Mouse (Mus musculus): ENCODE measurements around the gene Tmem151b. TPM values are rescaled to one million over a fixed set of nuclear protein-coding genes. Genes with fewer than 3 reads are reported as not detected.

Tmem151b gene
- polyA plus RNA-seq, 1 experiment from 2014 or later, result 1.4 TPM

DNA sequence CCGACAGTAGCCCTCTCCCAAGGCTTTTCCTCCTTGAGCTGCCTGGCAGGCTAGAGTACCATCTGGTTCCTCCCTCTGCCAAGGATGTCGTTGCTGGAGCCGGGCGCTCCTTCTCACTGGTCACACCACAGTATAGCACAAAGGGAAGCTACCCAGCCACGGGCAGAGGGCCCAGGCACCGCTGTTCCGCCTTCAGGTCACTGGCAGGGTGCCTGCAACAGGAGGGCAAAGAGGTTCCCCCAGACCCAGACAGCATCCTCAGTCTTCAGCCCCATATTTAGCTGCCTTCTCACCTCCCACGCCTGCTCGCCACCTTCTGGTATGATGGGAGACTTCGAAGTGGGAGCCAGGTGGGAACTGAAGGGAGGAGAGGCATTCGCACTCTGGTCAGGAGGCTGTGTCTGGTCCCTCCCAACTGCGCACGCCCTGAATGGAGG is 19.1 kb downstream of the Tmem151b start:
- Histone ChIP-seq H3K4me3 (ENCODE audit: low read depth, low read length) (no peak overlapping the region), H3K27me3 (replicated peaks; ENCODE audit: control insufficient read depth, insufficient read depth, low read length) (peaks cover 48% of the 10 kb centered on the region), H3K27ac (ENCODE audit: low read depth, low read length) (no peak overlapping the region), H3K9me3 (ENCODE audit: control insufficient read depth, low read length) (no peaks in the 10 kb centered on the region), H3K9ac (ENCODE audit: low read depth, low read length) (no peak overlapping the region), H3K36me3 (ENCODE audit: control insufficient read depth, insufficient read depth, low read length) (no peaks in the 10 kb centered on the region), H3K4me2 (no peak overlapping the region), H3K4me1 (replicated peaks; ENCODE audit: control insufficient read depth, insufficient read depth, low read length) (no peaks in the 10 kb centered on the region)
- DNase-seq (ENCODE audit: low spot score) (no peak), ATAC-seq (replicated peaks; ENCODE audit: low FRiP score) (no peak)
- 39% methylated on average over 13 of the region's 13 CpGs for WGBS

DNA sequence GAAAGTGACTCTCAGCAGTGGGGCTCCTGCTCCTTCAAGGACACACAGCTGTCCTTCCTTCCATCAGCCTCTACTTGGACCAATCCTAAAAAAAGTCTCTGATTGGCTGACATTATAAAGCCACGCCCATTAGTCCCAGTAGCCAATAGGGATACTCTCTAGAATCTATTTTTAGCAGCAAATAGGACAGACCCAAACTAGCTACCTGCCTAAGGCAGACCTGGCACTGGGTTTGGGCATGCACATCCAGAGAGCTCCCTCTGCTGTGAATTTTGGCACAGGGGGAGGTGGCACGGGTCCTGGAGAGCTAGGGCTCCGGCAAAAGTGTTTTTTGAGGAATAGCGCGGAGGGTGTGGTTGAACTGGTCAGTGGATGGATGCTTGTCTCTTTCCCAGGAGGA is 22.9 kb downstream of the Tmem151b start:
- no peak overlapping the region for H3K27ac ChIP-seq (ENCODE audit: low read depth, low read length)
- no peaks in the 10 kb centered on the region for H3K36me3 ChIP-seq (ENCODE audit: control insufficient read depth, insufficient read depth, low read length)
- H3K4me1 ChIP-seq (replicated peaks; ENCODE audit: control insufficient read depth, insufficient read depth, low read length), result peaks cover 8% of the 10 kb centered on the region
- ATAC-seq (replicated peaks; ENCODE audit: low FRiP score), result no peak
- 27% methylated on average over 5 of the region's 5 CpGs for WGBS
- H3K9me3 ChIP-seq (ENCODE audit: control insufficient read depth, low read length), result no peaks in the 10 kb centered on the region
- peaks cover 31% of the 10 kb centered on the region for H3K27me3 ChIP-seq (replicated peaks; ENCODE audit: control insufficient read depth, insufficient read depth, low read length)
- no peak overlapping the region for H3K4me2 ChIP-seq
- no peak overlapping the region for H3K4me3 ChIP-seq (ENCODE audit: low read depth, low read length)
- H3K9ac ChIP-seq (ENCODE audit: low read depth, low read length), result no peak overlapping the region
- no peak for DNase-seq (ENCODE audit: low spot score)

DNA sequence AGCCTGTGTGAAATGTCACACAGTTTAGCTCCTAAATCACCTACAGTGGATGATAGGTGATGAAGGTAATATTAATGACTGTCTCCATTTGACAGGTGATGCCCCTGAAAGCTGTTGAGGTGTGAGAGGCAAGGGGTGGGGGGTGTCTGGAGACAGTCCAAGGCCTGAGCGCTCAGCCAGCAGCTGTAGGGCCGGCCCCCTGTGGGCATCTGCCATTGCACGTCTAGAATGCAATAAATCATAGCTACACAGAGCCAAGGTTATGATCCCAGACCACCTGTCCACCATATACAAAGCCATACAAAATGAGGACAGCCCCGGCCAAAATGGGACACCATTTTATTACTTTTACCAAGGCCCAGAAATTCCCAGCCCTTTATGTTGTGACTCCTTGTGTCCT is 24.5 kb downstream of the Tmem151b start:
- Histone ChIP-seq H3K27ac (ENCODE audit: low read depth, low read length) (no peak overlapping the region), H3K9me3 (ENCODE audit: control insufficient read depth, low read length) (no peaks in the 10 kb centered on the region), H3K36me3 (ENCODE audit: control insufficient read depth, insufficient read depth, low read length) (0 out of 2 replicates have a peak, but pooled peaks cover under 1% of the 10 kb centered on the region), H3K4me3 (ENCODE audit: low read depth, low read length) (no peak overlapping the region), H3K27me3 (replicated peaks; ENCODE audit: control insufficient read depth, insufficient read depth, low read length) (peaks cover 20% of the 10 kb centered on the region), H3K9ac (ENCODE audit: low read depth, low read length) (no peak overlapping the region), H3K4me1 (replicated peaks; ENCODE audit: control insufficient read depth, insufficient read depth, low read length) (peaks cover 8% of the 10 kb centered on the region), H3K4me2 (no peak overlapping the region)
- no peak for ATAC-seq (replicated peaks; ENCODE audit: low FRiP score)
- 80% methylated on average over 4 of the region's 4 CpGs for WGBS
- DNase-seq (ENCODE audit: low spot score), result no peak

DNA sequence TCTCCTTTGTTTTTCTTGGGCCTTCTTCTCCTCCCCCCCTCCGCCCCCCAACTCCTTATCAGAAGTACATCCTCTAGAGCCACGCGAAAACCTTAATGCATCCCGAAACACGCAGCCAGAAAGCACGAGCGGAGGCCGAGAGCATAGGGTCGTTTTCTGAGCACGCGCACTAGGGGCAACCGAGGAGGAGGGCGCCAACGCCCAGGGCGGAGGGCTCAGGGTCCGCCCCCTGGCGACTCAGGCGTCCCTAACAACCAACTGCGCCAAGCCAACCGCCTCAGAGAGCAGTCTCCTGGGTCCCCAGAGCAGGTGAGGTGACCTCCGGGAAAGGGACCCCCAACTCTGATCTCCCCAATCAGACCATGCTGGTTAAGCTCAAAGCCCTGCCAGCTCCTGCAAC is 26.2 kb downstream of the Tmem151b start, which contains the start of gene Tcte1:
Gene Tcte1 (plus strand): TSS at position 172 of the 400 bp plus-strand sequence.
- WGBS, result 2% methylated on average over 21 of the region's 21 CpGs
- no peak within 1 kb of the TSS for H3K9ac ChIP-seq (ENCODE audit: low read depth, low read length)
- DNase-seq (ENCODE audit: low spot score), result peak; percentile 64

DNA sequence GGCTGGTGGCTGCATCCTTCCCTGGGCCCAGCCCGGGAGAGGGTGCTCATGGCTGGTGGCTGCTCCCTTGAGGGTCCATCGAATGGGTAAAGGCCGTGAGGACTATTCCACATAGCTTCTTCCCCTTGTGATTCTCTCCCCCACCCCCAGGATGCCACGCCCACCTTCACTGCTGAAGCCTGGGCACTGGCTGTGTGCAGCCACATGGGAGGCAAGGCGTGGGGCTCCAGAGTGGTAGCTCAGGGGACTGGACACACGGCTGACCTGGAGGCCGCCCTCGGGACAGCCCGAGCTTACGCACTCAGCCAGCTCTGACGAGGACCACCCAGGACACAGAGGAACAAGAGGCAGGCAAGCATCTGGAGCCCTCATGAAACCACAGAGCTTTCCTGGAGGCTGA is 29.3 kb downstream of the Tmem151b start:
- DNase-seq (ENCODE audit: low spot score) (no peak), ATAC-seq (replicated peaks; ENCODE audit: low FRiP score) (no peak)
- Histone ChIP-seq H3K9me3 (ENCODE audit: control insufficient read depth, low read length) (no peaks in the 10 kb centered on the region), H3K9ac (ENCODE audit: low read depth, low read length) (no peak overlapping the region), H3K27me3 (replicated peaks; ENCODE audit: control insufficient read depth, insufficient read depth, low read length) (peaks cover 9% of the 10 kb centered on the region; the same call in 1 of the 2 replicates), H3K27ac (ENCODE audit: low read depth, low read length) (no peak overlapping the region), H3K4me1 (replicated peaks; ENCODE audit: control insufficient read depth, insufficient read depth, low read length) (peaks cover 18% of the 10 kb centered on the region), H3K4me3 (ENCODE audit: low read depth, low read length) (no peak overlapping the region), H3K4me2 (no peak overlapping the region), H3K36me3 (ENCODE audit: control insufficient read depth, insufficient read depth, low read length) (0 out of 2 replicates have a peak, but pooled peaks cover 6% of the 10 kb centered on the region)
- WGBS, result 77% methylated on average over 11 of the region's 11 CpGs

More for the DNA sequence above, 26.2 kb downstream of the Tmem151b start, which contains the start of gene Tcte1:
- ATAC-seq (replicated peaks; ENCODE audit: low FRiP score), result peak; percentile 58; the same call in 1 of the 2 replicates
- Histone ChIP-seq H3K27me3 (replicated peaks; ENCODE audit: control insufficient read depth, insufficient read depth, low read length) (peaks cover 20% of the 10 kb centered on the region), H3K36me3 (ENCODE audit: control insufficient read depth, insufficient read depth, low read length) (0 out of 2 replicates have a peak, but pooled peaks cover 6% of the 10 kb centered on the region), H3K4me1 (replicated peaks; ENCODE audit: control insufficient read depth, insufficient read depth, low read length) (peaks cover 8% of the 10 kb centered on the region), H3K4me3 (ENCODE audit: low read depth, low read length) (peak within 1 kb of the TSS; percentile 36), H3K27ac (ENCODE audit: low read depth, low read length) (no peak within 1 kb of the TSS), H3K4me2 (peak within 1 kb of the TSS; percentile 61), H3K9me3 (ENCODE audit: control insufficient read depth, low read length) (no peaks in the 10 kb centered on the region)

DNA sequence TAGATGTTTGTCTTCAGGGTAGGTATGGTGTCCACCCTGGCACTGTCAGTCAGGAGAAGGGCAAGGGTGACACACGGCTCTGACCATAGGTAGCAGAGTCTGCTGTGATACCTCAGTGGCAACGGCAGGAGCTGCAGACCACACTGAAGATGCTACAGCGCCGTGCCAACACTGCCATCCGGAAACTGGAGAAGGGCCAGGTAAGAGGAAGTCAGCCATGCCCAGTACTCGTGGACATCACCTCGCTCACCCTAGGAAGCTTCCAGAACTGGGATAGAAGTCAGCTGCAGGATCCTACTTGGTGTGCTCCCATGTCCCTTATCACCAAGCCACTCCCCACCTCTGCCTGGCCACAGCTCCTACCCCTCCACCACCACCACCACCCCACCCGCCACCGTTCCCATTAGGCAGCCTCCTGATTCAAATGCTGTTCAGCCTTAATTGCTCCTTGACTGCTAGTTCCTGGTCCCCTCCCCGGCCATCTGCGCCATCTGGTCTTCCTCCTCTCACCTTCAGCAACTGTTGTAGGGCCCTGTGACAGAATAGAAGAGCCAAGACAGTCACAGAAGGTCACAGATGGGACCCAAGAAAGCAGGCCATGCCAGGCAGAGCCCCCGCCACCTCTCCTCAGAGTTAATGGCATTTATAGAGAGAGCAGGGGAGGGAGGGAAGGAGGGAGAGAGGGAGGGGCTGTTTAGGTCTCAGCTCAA is 30.6 kb downstream of the Tmem151b start:
- Histone ChIP-seq H3K4me1 (replicated peaks; ENCODE audit: control insufficient read depth, insufficient read depth, low read length) (peaks cover 18% of the 10 kb centered on the region), H3K9me3 (ENCODE audit: control insufficient read depth, low read length) (no peaks in the 10 kb centered on the region), H3K27me3 (replicated peaks; ENCODE audit: control insufficient read depth, insufficient read depth, low read length) (0 out of 2 replicates have a peak, but pooled peaks cover 4% of the 10 kb centered on the region), H3K4me2 (no peak overlapping the region), H3K4me3 (ENCODE audit: low read depth, low read length) (no peak overlapping the region), H3K36me3 (ENCODE audit: control insufficient read depth, insufficient read depth, low read length) (0 out of 2 replicates have a peak, but pooled peaks cover 6% of the 10 kb centered on the region), H3K9ac (ENCODE audit: low read depth, low read length) (no peak overlapping the region), H3K27ac (ENCODE audit: low read depth, low read length) (no peak overlapping the region)
- ATAC-seq (replicated peaks; ENCODE audit: low FRiP score) (no peak), DNase-seq (ENCODE audit: low spot score) (no peak)
- 77% methylated on average over 12 of the region's 12 CpGs for WGBS

DNA sequence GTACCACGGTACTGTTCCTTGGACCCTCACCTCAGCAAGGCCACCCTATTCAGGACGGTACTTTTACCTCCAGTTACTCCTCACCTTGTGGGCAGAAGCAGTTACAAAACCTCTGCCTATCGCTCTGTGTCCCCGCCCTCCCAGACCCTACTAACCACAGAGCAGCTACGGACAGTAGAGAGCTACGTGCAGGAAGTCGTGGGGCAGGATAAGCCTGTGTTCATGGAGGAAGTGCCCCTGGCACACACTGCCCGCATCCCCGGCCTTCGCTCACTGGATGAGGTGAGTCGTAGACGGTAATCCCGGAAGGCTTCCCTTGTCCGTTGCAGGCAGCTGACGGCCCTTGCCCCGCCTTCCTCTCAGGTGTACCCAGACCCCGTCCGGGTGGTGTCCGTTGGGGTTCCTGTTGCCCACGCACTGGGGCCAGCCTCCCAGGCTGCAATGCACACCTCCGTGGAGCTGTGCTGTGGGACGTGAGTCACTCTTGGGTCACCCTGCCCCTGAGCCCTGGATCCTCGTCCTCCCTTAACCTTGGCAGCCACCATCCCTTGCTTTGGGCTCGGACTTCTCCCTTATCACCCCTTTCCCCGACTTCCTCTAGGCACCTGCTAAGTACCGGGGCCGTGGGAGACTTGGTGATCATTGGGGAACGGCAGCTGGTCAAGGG is 31.8 kb downstream of the Tmem151b start:
- DNase-seq (ENCODE audit: low spot score), result no peak
- 64% methylated on average over 28 of the region's 28 CpGs for WGBS
- no peak overlapping the region for H3K4me3 ChIP-seq (ENCODE audit: low read depth, low read length)

DNA sequence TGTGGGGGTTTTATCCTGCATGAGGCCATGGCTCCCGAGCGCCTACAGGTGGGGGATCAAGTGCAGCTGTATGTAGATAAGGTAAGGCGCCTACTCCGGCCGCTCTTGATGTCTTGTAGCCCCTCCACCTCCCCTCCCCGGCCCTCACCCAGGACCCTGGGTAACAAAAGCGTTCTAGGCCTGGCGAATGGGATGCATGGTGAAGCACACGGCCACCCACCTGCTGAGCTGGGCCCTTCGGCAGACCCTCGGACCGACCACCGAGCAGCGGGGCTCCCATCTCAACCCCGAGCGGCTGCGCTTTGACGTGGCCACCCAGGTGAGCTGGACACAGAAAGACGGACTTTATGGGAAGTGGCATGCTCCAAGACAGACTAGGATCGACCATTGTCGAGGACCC is 32.3 kb downstream of the Tmem151b start:
- Histone ChIP-seq H3K4me3 (ENCODE audit: low read depth, low read length) (no peak overlapping the region), H3K9me3 (ENCODE audit: control insufficient read depth, low read length) (no peaks in the 10 kb centered on the region), H3K4me2 (no peak overlapping the region), H3K9ac (ENCODE audit: low read depth, low read length) (no peak overlapping the region), H3K4me1 (replicated peaks; ENCODE audit: control insufficient read depth, insufficient read depth, low read length) (peaks cover 10% of the 10 kb centered on the region), H3K27me3 (replicated peaks; ENCODE audit: control insufficient read depth, insufficient read depth, low read length) (no peaks in the 10 kb centered on the region), H3K27ac (ENCODE audit: low read depth, low read length) (no peak overlapping the region), H3K36me3 (ENCODE audit: control insufficient read depth, insufficient read depth, low read length) (0 out of 2 replicates have a peak, but pooled peaks cover 6% of the 10 kb centered on the region)
- no peak for ATAC-seq (replicated peaks; ENCODE audit: low FRiP score)
- DNase-seq (ENCODE audit: low spot score), result no peak
- WGBS, result 90% methylated on average over 21 of the region's 21 CpGs

More for the DNA sequence above, 31.8 kb downstream of the Tmem151b start:
- Histone ChIP-seq H3K9ac (ENCODE audit: low read depth, low read length) (no peak overlapping the region), H3K9me3 (ENCODE audit: control insufficient read depth, low read length) (no peaks in the 10 kb centered on the region), H3K4me1 (replicated peaks; ENCODE audit: control insufficient read depth, insufficient read depth, low read length) (peaks cover 15% of the 10 kb centered on the region), H3K36me3 (ENCODE audit: control insufficient read depth, insufficient read depth, low read length) (0 out of 2 replicates have a peak, but pooled peaks cover 6% of the 10 kb centered on the region), H3K27me3 (replicated peaks; ENCODE audit: control insufficient read depth, insufficient read depth, low read length) (no peaks in the 10 kb centered on the region), H3K27ac (ENCODE audit: low read depth, low read length) (no peak overlapping the region), H3K4me2 (no peak overlapping the region)
- ATAC-seq (replicated peaks; ENCODE audit: low FRiP score), result no peak
